Mouse (Mus musculus): ENCODE measurements at regions not wholly inside any gene's neighbourhood (a gene's known extent, or its start where the extent isn't known, plus 50 kb on each side); places are given as distances from the start of the nearest gene placed in this dataset.

GRCm38 (mm10) chr15:74454543-74454942 is 181.6 kb downstream of the Mroh4 start:
- Histone ChIP-seq H3K27ac (no peak overlapping the region), H3K27me3 (ENCODE audit: insufficient read depth, low read length) (no peaks in the 10 kb centered on the region), H3K4me3 (replicated peaks; ENCODE audit: low read depth, low read length) (no peak overlapping the region), H3K9ac (ENCODE audit: low read depth, low read length) (no peak overlapping the region), H3K36me3 (ENCODE audit: insufficient read depth, low read length) (no peaks in the 10 kb centered on the region), H3K9me3 (replicated peaks; ENCODE audit: low read length) (no peaks in the 10 kb centered on the region), H3K4me1 (replicated peaks; ENCODE audit: insufficient read depth, low read length) (no peaks in the 10 kb centered on the region), H3K4me2 (ENCODE audit: low read length) (no peak overlapping the region)
- 46% methylated on average over 3 of the region's 3 CpGs for WGBS
- TF ChIP-seq CTCF (IDR thresholded peaks at IDR 0.05; ENCODE audit: low read depth): no peak
- DNase-seq (ENCODE audit: low spot score): no peak
- no peak for ATAC-seq (replicated peaks; ENCODE audit: low FRiP score, low read depth)

- no peaks in the 10 kb centered on the region for H3K4me1 ChIP-seq (replicated peaks; ENCODE audit: insufficient read depth, low read length)
- 77% methylated on average over 6 of the region's 6 CpGs for WGBS
- DNase-seq (ENCODE audit: low spot score) (no peak), ATAC-seq (replicated peaks; ENCODE audit: low FRiP score, low read depth) (no peak)
- no peak overlapping the region for H3K4me2 ChIP-seq (ENCODE audit: low read length)
- TF ChIP-seq CTCF (IDR thresholded peaks at IDR 0.05; ENCODE audit: low read depth): no peak
- H3K27ac ChIP-seq: no peak overlapping the region
- H3K9ac ChIP-seq (ENCODE audit: low read depth, low read length): no peak overlapping the region
- no peaks in the 10 kb centered on the region for H3K9me3 ChIP-seq (replicated peaks; ENCODE audit: low read length)
- H3K27me3 ChIP-seq (ENCODE audit: insufficient read depth, low read length): no peaks in the 10 kb centered on the region
- H3K4me3 ChIP-seq (replicated peaks; ENCODE audit: low read depth, low read length): no peak overlapping the region
- no peaks in the 10 kb centered on the region for H3K36me3 ChIP-seq (ENCODE audit: insufficient read depth, low read length)
Measured at GRCm38 (mm10) chr15:74453810-74454209, 182.3 kb downstream of the Mroh4 start.

- Histone ChIP-seq H3K9ac (ENCODE audit: low read depth, low read length) (no peak overlapping the region), H3K4me3 (replicated peaks; ENCODE audit: low read depth, low read length) (no peak overlapping the region), H3K27me3 (ENCODE audit: insufficient read depth, low read length) (no peaks in the 10 kb centered on the region), H3K27ac (no peak overlapping the region), H3K4me1 (replicated peaks; ENCODE audit: insufficient read depth, low read length) (no peaks in the 10 kb centered on the region), H3K9me3 (replicated peaks; ENCODE audit: low read length) (no peaks in the 10 kb centered on the region), H3K36me3 (ENCODE audit: insufficient read depth, low read length) (no peaks in the 10 kb centered on the region), H3K4me2 (ENCODE audit: low read length) (no peak overlapping the region)
- no peak for DNase-seq (ENCODE audit: low spot score)
- no peak for ATAC-seq (replicated peaks; ENCODE audit: low FRiP score, low read depth)
- WGBS: 85% methylated on average over 3 of the region's 3 CpGs
- TF ChIP-seq CTCF (IDR thresholded peaks at IDR 0.05; ENCODE audit: low read depth): no peak
Measured at GRCm38 (mm10) chr15:74452426-74452825, 183.7 kb downstream of the Mroh4 start.

- Histone ChIP-seq H3K9me3 (replicated peaks; ENCODE audit: low read length) (no peaks in the 10 kb centered on the region), H3K4me2 (ENCODE audit: low read length) (no peak overlapping the region), H3K27me3 (ENCODE audit: insufficient read depth, low read length) (no peaks in the 10 kb centered on the region), H3K4me3 (replicated peaks; ENCODE audit: low read depth, low read length) (no peak overlapping the region), H3K9ac (ENCODE audit: low read depth, low read length) (no peak overlapping the region), H3K36me3 (ENCODE audit: insufficient read depth, low read length) (no peaks in the 10 kb centered on the region), H3K27ac (no peak overlapping the region), H3K4me1 (replicated peaks; ENCODE audit: insufficient read depth, low read length) (no peaks in the 10 kb centered on the region)
- no peak for ATAC-seq (replicated peaks; ENCODE audit: low FRiP score, low read depth)
- no peak for TF ChIP-seq CTCF (IDR thresholded peaks at IDR 0.05; ENCODE audit: low read depth)
- whole genome bisulfite sequencing: 50% methylated on average over 13 of the region's 13 CpGs
- no peak for DNase-seq (ENCODE audit: low spot score)
Measured at GRCm38 (mm10) chr15:74441889-74442288, 194.3 kb downstream of the Mroh4 start.

GRCm38 (mm10) chr15:74426989-74427388 is 209.2 kb downstream of the Mroh4 start:
- no peak overlapping the region for H3K27ac ChIP-seq
- ATAC-seq (replicated peaks; ENCODE audit: low FRiP score, low read depth): no peak

GRCm38 (mm10) chr15:74423001-74423400 is 213.2 kb downstream of the Mroh4 start:
- WGBS: 73% methylated on average over 3 of the region's 3 CpGs
- Histone ChIP-seq H3K9me3 (replicated peaks; ENCODE audit: low read length) (no peaks in the 10 kb centered on the region), H3K27me3 (ENCODE audit: insufficient read depth, low read length) (no peaks in the 10 kb centered on the region), H3K36me3 (ENCODE audit: insufficient read depth, low read length) (no peaks in the 10 kb centered on the region), H3K4me3 (replicated peaks; ENCODE audit: low read depth, low read length) (no peak overlapping the region), H3K4me2 (ENCODE audit: low read length) (no peak overlapping the region), H3K9ac (ENCODE audit: low read depth, low read length) (no peak overlapping the region), H3K27ac (no peak overlapping the region), H3K4me1 (replicated peaks; ENCODE audit: insufficient read depth, low read length) (no peaks in the 10 kb centered on the region)
- no peak for TF ChIP-seq CTCF (IDR thresholded peaks at IDR 0.05; ENCODE audit: low read depth)
- no peak for ATAC-seq (replicated peaks; ENCODE audit: low FRiP score, low read depth)
- no peak for DNase-seq (ENCODE audit: low spot score)

More at GRCm38 (mm10) chr15:74426989-74427388, 209.2 kb downstream of the Mroh4 start:
- DNase-seq (ENCODE audit: low spot score): no peak
- H3K9me3 ChIP-seq (replicated peaks; ENCODE audit: low read length): no peaks in the 10 kb centered on the region
- H3K4me3 ChIP-seq (replicated peaks; ENCODE audit: low read depth, low read length): no peak overlapping the region
- no peaks in the 10 kb centered on the region for H3K4me1 ChIP-seq (replicated peaks; ENCODE audit: insufficient read depth, low read length)
- H3K9ac ChIP-seq (ENCODE audit: low read depth, low read length): no peak overlapping the region
- 83% methylated on average over 6 of the region's 6 CpGs for WGBS
- H3K36me3 ChIP-seq (ENCODE audit: insufficient read depth, low read length): no peaks in the 10 kb centered on the region
- no peaks in the 10 kb centered on the region for H3K27me3 ChIP-seq (ENCODE audit: insufficient read depth, low read length)
- no peak for TF ChIP-seq CTCF (IDR thresholded peaks at IDR 0.05; ENCODE audit: low read depth)
- H3K4me2 ChIP-seq (ENCODE audit: low read length): no peak overlapping the region

- no peak overlapping the region for H3K27ac ChIP-seq
- 65% methylated on average over 8 of the region's 8 CpGs for WGBS
Measured at GRCm38 (mm10) chr15:74420550-74420949, 215.6 kb downstream of the Mroh4 start.

More at GRCm38 (mm10) chr15:74420550-74420949, 215.6 kb downstream of the Mroh4 start:
- Histone ChIP-seq H3K4me2 (ENCODE audit: low read length) (no peak overlapping the region), H3K4me1 (replicated peaks; ENCODE audit: insufficient read depth, low read length) (no peaks in the 10 kb centered on the region), H3K9ac (ENCODE audit: low read depth, low read length) (no peak overlapping the region), H3K36me3 (ENCODE audit: insufficient read depth, low read length) (no peaks in the 10 kb centered on the region), H3K27me3 (ENCODE audit: insufficient read depth, low read length) (no peaks in the 10 kb centered on the region), H3K9me3 (replicated peaks; ENCODE audit: low read length) (no peaks in the 10 kb centered on the region), H3K4me3 (replicated peaks; ENCODE audit: low read depth, low read length) (no peak overlapping the region)
- ATAC-seq (replicated peaks; ENCODE audit: low FRiP score, low read depth): no peak
- no peak for TF ChIP-seq CTCF (IDR thresholded peaks at IDR 0.05; ENCODE audit: low read depth)
- DNase-seq (ENCODE audit: low spot score): no peak
